Mouse (Mus musculus) forebrain, embryonic 10.5 days (tissue): ENCODE data around the gene Cdhr1. TPM values are rescaled to one million over a fixed set of nuclear protein-coding genes. Genes with fewer than 3 reads are reported as not detected.
"Not testable (repeated sequence)": the region's sequence is repeated elsewhere in the genome, so short reads cannot be mapped to it uniquely, and the experiment has no call there.

Experiments
- DNase-seq: peaks from one replicate; pipeline ENCODE4 v3.0.0-alpha.2; 2017; ENCODE audit warnings: low spot score; ENCODE audit errors: extremely low spot score
- H3K27ac ChIP-seq: fragments of 300-500 bp; sonication (generic); 2 replicates; pipeline ENCODE4 v1.5.1; 2016; ENCODE audit warnings: mild to moderate bottlenecking
- H3K27me3 ChIP-seq: fragments of 300-500 bp; sonication (generic); 2 replicates; pipeline ENCODE4 v1.6.1; 2016; ENCODE audit warnings: mild to moderate bottlenecking; ENCODE audit not compliant: poor library complexity, severe bottlenecking
- H3K36me3 ChIP-seq: fragments of 300-500 bp; sonication (generic); replicated peaks from 2 replicates; pipeline ENCODE4 v1.6.1; 2016; ENCODE audit warnings: mild to moderate bottlenecking, moderate library complexity
- H3K4me1 ChIP-seq: fragments of 300-500 bp; sonication (generic); 2 replicates; pipeline ENCODE4 v1.6.1; 2016
- H3K4me3 ChIP-seq: fragments of 300-500 bp; sonication (generic); 2 replicates; pipeline ENCODE4 v1.5.1; 2016; ENCODE audit warnings: mild to moderate bottlenecking, moderate library complexity
- H3K9me3 ChIP-seq: fragments of 300-500 bp; sonication (generic); 2 replicates; pipeline ENCODE4 v1.6.1; 2016; ENCODE audit warnings: mild to moderate bottlenecking, moderate library complexity
- WGBS: fragments of 180-500 bp; shearing (Covaris S2); methylation state at CpG from one replicate; pipeline ENCODE4 v1.1.7; 2016; 5-methylcytosine and 5-hydroxymethylcytosine counted together
- polyA plus RNA-seq: library from polyadenylated mRNA; unstranded; fragments of >200 nt; fragmentation: Nextera tagmentation; extraction: Ambion mirVana; gene quantifications from 2 replicates; pipeline ENCODE4 v1.2.1, GENCODE M21; 2016

Gene Cdhr1
- 0.34 and 1.1 TPM in 2 replicates for polyA plus RNA-seq

DNA sequence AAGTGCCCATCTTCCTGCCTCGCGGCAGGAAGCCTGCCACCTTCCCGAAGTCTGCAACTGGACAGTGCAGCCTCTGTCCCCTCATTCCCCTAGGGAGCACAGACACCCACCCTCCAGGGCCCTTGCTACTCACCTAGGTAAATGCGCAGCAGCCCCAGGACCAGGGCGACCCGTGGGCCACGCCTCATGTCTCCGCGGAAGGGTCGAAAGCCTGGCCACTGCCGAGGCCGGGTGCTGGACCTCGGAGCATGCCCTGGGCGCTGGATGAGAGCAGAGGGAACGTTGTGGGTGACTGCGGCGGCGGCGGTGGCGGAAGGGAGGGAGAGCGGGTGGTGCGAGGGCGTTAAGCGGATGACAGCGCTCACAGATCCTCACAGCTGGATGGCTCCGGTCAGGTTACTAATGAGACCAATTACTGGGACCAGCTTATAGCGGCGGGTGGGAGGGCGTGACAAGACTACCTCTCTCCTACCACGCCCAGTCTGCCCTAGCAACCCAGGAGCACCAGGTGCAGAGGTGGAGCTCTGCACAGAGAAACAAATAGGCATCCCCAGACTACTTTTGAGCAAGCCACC lies at the start of gene Cdhr1:
TSS of gene Cdhr1 (minus strand) at position 392 of the 575 bp plus-strand sequence.
- peak; percentile 56 for DNase-seq
- peak within 1 kb of the TSS; percentile 51 for H3K4me3 ChIP-seq
- peaks cover 75% of the 10 kb centered on the region for H3K27me3 ChIP-seq
- WGBS = under 1% methylated on average over 30 of the region's 30 CpGs
- H3K4me1 ChIP-seq = peaks cover 15% of the 10 kb centered on the region
- H3K27ac ChIP-seq = peak within 1 kb of the TSS; percentile 60; the same call in 1 of the 2 replicates
- no peaks in the 10 kb centered on the region for H3K36me3 ChIP-seq
- no peaks in the 10 kb centered on the region for H3K9me3 ChIP-seq

DNA sequence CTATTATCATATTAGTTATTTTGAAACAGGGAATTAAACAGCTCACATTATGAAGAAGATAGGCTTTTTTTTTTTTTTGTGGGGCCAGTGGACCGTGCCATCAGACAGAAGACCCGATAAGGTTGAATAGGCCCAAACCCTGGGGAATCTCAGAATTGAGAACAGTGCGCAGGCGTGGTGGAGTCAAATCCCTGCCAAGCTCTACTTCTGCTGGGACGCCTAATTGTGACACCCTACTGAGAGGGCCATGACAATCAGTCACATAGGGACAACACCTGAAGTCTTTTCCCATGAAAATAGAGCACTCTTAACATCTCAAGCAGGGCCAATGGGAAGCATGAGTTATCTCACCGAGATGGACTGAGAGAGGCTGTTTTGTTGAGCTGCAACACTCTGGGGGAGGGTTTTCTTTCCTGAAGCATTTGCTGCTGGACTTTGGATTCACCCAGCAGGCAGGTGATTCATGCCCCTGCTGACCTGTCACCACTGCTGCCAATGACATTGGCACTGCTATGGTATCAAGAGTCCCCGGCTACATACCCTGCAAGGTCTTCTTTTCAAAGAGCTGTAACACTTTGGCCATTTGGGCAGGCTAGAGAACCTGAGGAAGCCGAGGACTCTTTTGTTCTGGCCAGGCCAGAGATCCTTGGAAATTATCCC lies 41.0 kb upstream of the Cdhr1 start:
- DNase-seq = no peak
- no peak overlapping the region for H3K4me3 ChIP-seq
- no peaks in the 10 kb centered on the region for H3K36me3 ChIP-seq
- H3K27me3 ChIP-seq = no peaks in the 10 kb centered on the region
- no peak overlapping the region for H3K27ac ChIP-seq
- WGBS = 64% methylated on average over 8 of the region's 8 CpGs
- peaks cover 6% of the 10 kb centered on the region for H3K4me1 ChIP-seq
- 0 out of 2 replicates have a peak, but pooled peaks cover 2% of the 10 kb centered on the region for H3K9me3 ChIP-seq

DNA sequence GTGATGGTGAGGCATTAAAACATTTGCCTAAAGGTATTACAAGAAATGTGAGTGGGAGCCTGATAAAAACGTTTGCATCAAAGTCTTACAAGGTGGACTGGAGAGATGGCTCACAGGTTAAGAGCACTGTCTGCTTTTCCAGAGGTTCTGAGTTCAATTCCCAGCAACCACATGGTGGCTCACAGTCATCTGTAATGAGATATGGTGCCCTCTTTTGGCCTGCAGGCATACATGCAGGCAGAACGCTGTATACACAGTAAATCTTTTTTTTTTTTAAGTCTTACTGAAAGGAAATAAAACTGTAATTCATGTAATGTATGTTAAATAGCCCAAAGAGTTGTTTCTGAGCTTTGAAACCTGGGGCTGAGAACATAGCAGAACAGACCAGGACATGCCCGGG lies 39.4 kb upstream of the Cdhr1 start:
- not testable (repeated sequence) for H3K27me3 ChIP-seq, DNase-seq, H3K9me3 ChIP-seq, H3K36me3 ChIP-seq, H3K27ac ChIP-seq, H3K4me3 ChIP-seq
- H3K4me1 ChIP-seq = peaks cover 15% of the 10 kb centered on the region
- 70% methylated on average over 2 of the region's 3 CpGs for WGBS

DNA sequence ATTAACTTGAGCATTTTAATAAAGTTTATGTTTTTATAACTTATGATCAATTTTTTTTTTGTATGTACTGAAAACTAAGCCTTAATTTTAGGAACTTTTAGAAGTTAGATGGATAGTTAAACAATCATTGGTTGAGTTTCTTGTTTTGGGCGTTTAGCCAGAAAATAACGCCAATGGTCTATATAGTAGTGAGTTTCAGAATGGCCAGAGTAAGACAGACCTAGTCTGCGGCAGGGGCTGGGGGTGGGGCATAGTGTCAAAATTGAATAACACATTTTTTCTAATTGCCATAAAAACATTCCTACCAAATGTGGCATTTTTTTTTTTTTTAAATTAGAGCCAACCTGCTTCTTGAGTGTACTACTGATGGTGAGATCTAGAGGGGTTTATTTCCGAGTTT lies 38.0 kb upstream of the Cdhr1 start:
- Histone ChIP-seq H3K27ac (no peak overlapping the region), H3K4me1 (peaks cover 15% of the 10 kb centered on the region), H3K4me3 (peak overlapping the region; percentile 72; the same call in 1 of the 2 replicates), H3K27me3 (no peaks in the 10 kb centered on the region), H3K36me3 (peaks cover 24% of the 10 kb centered on the region), H3K9me3 (no peaks in the 10 kb centered on the region)
- DNase-seq = no peak
- 84% methylated on average over 4 of the region's 4 CpGs for WGBS

DNA sequence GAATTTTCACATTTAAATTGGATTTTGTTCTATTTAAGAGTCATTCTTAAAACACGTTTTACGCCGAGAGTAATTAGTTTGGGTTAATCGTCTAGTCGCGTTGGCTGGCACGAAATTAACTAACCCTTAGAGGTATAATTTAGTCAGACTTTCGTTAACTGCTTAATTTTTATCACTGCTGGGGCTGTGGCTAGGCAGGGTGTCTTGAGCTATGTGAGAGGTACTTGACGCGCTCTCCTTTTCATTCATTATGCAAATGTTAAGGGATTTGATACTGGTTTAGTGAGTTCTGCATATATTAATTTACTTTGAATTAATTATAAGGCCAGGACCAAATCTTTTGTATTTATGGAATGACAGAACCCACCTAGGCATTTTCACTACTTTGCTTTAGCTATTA lies 37.5 kb upstream of the Cdhr1 start:
- H3K4me3 ChIP-seq = peak overlapping the region; percentile 72
- no peaks in the 10 kb centered on the region for H3K9me3 ChIP-seq
- 2% methylated on average over 10 of the region's 10 CpGs for WGBS
- peaks cover 15% of the 10 kb centered on the region for H3K4me1 ChIP-seq
- H3K27ac ChIP-seq = peak overlapping the region; percentile 92
- no peak for DNase-seq
- H3K36me3 ChIP-seq = peaks cover 28% of the 10 kb centered on the region
- H3K27me3 ChIP-seq = no peaks in the 10 kb centered on the region

DNA sequence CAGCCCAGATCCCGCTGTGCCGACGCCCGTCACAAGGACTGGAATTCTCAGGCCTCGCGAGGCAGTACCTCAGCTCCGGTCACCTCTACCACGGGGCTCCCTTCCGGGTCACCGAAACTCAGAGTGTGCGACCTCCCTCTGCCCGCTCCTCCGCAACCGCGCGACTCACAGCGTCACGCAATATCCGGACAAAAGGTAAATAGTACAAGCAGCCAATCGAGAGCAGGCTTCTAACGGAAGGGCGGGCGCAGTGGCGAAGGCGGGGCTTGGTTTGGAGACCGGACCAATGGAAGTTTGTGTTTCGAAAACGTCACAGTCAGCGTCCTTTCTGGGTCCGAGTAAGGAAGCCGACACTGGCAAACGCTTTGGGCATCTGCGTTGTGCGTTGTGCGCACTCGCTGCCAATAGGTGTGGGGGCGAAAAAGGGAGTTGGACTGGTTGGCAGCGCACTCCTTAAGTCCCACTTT lies 37.0 kb upstream of the Cdhr1 start, which contains the start of gene Ghitm:
TSS of gene Ghitm (minus strand) at position 146 of the 467 bp plus-strand sequence.
- Histone ChIP-seq H3K36me3 (peaks cover 33% of the 10 kb centered on the region), H3K4me1 (peaks cover 15% of the 10 kb centered on the region), H3K27ac (peak within 1 kb of the TSS; percentile 92), H3K4me3 (peak within 1 kb of the TSS; percentile 72), H3K27me3 (no peaks in the 10 kb centered on the region), H3K9me3 (no peaks in the 10 kb centered on the region)
- DNase-seq = peak; percentile 97
- under 1% methylated on average over 38 of the region's 38 CpGs for whole genome bisulfite sequencing

DNA sequence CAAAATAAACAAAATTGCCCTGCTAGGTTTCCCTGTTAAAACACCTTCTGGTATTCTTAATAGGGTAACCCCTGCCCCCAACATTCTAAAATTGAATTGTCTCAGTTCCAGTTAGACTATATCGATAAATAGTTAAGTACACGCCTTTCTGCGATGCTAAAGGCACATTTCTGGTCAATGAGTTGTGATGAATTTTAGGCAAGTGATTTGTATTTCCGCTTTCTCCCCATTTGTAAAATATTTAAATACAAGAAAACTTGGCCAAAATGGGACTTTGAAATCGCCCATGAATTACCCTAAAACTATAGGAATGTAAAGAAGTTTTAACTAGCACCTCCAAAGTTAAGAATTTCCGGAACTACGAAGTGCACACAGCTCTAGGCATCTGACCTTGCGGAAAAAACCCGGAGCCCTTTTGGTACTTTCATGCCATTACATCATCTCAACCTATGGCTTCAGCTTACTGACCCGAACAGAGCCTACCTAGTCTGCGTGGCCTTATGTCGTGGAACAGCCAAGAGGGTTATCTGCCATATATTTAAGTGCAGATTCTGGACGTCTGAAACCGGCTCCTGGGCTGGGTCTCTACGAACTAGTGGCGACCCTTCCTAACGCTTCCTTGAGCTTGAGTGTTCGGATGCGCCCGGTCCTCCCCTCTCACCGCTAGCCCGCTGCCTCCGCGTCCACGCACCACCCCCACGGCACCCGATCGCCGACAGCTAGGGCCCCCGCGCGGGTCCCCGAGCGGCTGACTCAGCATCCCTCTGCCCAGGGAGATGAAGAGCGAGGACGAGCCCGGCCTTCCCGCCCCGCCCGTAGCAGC lies 36.4 kb upstream of the Cdhr1 start:
- Histone ChIP-seq H3K27ac (peak overlapping the region; percentile 92), H3K9me3 (no peaks in the 10 kb centered on the region)
- 3% methylated on average over 40 of the region's 40 CpGs for WGBS

DNA sequence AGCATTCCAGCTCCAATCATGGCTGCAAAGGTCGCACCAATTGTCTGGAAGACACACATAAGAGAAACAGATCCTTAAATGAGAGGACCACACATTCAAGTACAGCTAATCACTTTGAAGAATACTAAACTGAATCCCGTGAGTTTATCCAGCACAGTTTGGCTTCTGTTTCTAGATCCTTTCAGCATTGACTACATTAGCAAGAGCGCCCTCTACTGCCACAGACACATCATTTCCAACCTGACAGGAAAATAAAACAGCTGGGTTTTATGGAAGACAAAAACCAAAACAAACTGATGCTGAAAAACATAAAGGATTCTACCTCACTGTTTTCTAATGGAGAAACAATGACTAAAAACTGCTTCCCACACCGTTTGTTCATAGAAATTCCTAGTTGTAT lies 29.5 kb upstream of the Cdhr1 start:
- Histone ChIP-seq H3K4me3 (no peak overlapping the region), H3K9me3 (no peaks in the 10 kb centered on the region), H3K27ac (no peak overlapping the region), H3K4me1 (no peaks in the 10 kb centered on the region), H3K27me3 (no peaks in the 10 kb centered on the region), H3K36me3 (peaks cover 95% of the 10 kb centered on the region)
- 57% methylated on average over 4 of the region's 4 CpGs for WGBS
- no peak for DNase-seq

More for the DNA sequence above, 36.4 kb upstream of the Cdhr1 start:
- Histone ChIP-seq H3K36me3 (peaks cover 39% of the 10 kb centered on the region), H3K4me1 (peaks cover 15% of the 10 kb centered on the region), H3K4me3 (peak overlapping the region; percentile 72), H3K27me3 (no peaks in the 10 kb centered on the region)
- no peak for DNase-seq

DNA sequence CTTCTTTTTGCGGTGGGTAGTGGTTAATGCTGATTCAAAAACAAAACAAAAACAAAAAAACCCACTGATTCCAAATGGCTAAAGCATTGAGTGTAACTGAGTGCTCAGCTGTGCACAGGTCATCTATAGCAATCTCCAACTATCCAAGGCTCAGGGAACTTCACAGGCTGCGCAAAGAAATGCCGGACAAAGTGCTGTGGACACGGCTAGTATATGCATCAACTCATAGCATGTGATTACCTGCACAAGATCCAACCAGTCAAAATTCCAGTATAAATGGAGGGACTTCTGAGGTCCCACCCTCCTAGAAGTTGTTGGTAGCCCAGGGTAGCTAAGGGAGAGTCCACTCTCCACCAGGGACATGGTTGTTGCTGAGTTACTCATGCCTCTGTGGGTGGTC lies 21.1 kb upstream of the Cdhr1 start:
- Histone ChIP-seq H3K27ac (no peak overlapping the region), H3K36me3 (peaks cover 51% of the 10 kb centered on the region), H3K27me3 (no peaks in the 10 kb centered on the region), H3K4me1 (no peaks in the 10 kb centered on the region), H3K4me3 (no peak overlapping the region), H3K9me3 (no peaks in the 10 kb centered on the region)
- 98% methylated on average over 4 of the region's 4 CpGs for whole genome bisulfite sequencing
- DNase-seq = no peak

DNA sequence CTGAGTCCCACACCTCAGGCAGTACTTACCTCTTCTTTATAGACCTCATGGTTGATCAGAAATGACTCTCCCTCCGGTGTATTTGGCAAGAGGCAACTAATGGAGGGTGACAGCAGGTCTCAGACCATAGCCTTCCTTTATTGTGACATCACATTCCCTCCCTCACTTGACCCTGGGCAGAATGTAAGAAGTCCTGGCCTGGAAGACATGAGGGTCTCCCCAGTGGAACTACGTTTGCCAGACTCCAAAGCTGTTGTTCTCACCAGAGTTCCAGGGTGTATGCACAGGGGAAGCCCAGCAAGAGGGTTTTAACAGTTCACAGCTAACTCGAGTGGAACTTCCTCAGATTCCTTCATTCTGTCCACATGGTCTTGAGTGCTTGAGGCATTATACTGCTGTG lies 15.8 kb upstream of the Cdhr1 start, which contains the start of gene 2610528A11Rik:
TSS of gene 2610528A11Rik (minus strand) at position 101 of the 400 bp plus-strand sequence.
- H3K36me3 ChIP-seq = peaks cover 4% of the 10 kb centered on the region; the same call in 1 of the 2 replicates
- no peak within 1 kb of the TSS for H3K27ac ChIP-seq
- H3K4me3 ChIP-seq = no peak within 1 kb of the TSS
- 72% methylated on average over 3 of the region's 3 CpGs for WGBS
- H3K9me3 ChIP-seq = no peaks in the 10 kb centered on the region
- no peaks in the 10 kb centered on the region for H3K27me3 ChIP-seq
- H3K4me1 ChIP-seq = no peaks in the 10 kb centered on the region
- no peak for DNase-seq

DNA sequence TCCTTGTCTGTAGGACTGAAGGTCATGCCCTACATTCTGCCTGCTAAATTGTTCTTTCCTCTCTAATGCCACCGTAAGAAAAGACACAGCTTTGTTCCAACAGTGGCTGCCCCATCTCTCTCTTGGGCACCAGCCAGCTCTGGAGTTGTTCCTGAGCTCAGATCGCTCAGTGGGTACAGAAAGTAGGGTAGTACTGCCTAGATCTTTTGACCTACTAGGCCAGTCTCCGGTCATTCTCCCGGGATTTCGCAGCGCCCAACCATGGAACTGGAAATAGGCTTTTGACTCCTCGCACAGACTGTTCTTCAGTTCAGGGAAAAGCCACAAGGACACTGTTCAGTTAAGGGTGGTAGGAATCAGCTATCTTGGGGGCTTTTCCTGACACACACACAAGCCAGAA lies 14.8 kb upstream of the Cdhr1 start:
- H3K27me3 ChIP-seq = no peaks in the 10 kb centered on the region
- WGBS = 93% methylated on average over 7 of the region's 7 CpGs
- no peaks in the 10 kb centered on the region for H3K4me1 ChIP-seq
- H3K4me3 ChIP-seq = no peak overlapping the region
- no peaks in the 10 kb centered on the region for H3K9me3 ChIP-seq
- no peaks in the 10 kb centered on the region for H3K36me3 ChIP-seq
- H3K27ac ChIP-seq = no peak overlapping the region
- DNase-seq = no peak

DNA sequence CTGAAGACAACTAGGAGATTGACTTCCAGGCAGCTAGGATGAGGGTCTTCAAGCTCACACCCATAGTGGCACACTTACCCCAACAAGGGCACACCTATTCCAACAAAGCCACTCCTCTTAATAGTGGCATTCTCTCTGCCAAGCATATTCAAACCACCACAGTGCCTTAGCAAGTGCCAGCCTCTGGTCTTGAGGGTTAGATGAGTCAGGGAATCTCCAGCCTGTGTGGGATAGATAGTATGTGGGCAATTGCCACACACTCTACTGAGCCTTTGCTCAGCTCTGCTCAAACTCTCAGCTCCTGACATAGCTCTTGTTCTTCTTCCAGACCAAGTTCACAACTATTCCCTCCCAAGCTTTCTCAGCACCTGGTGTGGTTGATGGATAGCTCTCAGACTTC lies 13.2 kb upstream of the Cdhr1 start:
- H3K27me3 ChIP-seq = no peaks in the 10 kb centered on the region
- DNase-seq = no peak
- no peaks in the 10 kb centered on the region for H3K4me1 ChIP-seq
- H3K9me3 ChIP-seq = no peaks in the 10 kb centered on the region
- no peak overlapping the region for H3K27ac ChIP-seq
- no peak overlapping the region for H3K4me3 ChIP-seq
- H3K36me3 ChIP-seq = no peaks in the 10 kb centered on the region
